Mouse (Mus musculus): ENCODE measurements around the gene Fancd2. TPM values are rescaled to one million over a fixed set of nuclear protein-coding genes. Genes with fewer than 3 reads are reported as not detected.
A peak's percentile ranks its signal among the peaks of the same experiment; 100 is the strongest.

Fancd2 gene
- polyA plus RNA-seq, 1 experiment from 2014 or later, result 1.8 TPM

DNA sequence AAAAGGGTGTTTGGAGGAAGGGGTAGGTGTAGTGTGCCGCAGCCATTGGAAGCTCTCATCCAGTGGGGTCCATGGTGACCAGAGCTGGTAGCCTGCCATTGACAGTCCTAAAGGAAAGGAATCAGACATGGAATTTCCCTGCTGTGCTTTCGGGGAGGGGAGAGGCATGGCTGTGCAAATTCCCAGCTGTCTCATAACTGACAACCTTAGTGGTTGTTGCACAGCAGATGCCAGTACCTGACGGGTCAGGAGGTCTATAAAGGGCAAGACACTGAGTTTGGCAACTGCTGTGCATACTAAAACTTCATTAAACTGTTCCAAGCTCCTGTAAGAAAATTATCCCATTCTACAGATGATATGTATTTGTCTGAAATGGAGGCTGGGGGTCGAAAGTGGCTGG is 66.5 kb downstream of the Fancd2 start:
- Histone ChIP-seq H3K9me3 (replicated peaks) (no peaks in the 10 kb centered on the region), H3K4me1 (0 out of 2 replicates have a peak, but pooled peaks cover 2% of the 10 kb centered on the region), H3K27ac (replicated peaks) (no peak overlapping the region), H3K36me3 (no peaks in the 10 kb centered on the region), H3K4me2 (no peak overlapping the region), H3K4me3 (replicated peaks) (no peak overlapping the region), H3K27me3 (replicated peaks) (no peaks in the 10 kb centered on the region), H3K9ac (replicated peaks) (no peak overlapping the region)
- WGBS, result 96% methylated on average over 4 of the region's 4 CpGs
- ATAC-seq (ENCODE audit: low FRiP score), result no peak

DNA sequence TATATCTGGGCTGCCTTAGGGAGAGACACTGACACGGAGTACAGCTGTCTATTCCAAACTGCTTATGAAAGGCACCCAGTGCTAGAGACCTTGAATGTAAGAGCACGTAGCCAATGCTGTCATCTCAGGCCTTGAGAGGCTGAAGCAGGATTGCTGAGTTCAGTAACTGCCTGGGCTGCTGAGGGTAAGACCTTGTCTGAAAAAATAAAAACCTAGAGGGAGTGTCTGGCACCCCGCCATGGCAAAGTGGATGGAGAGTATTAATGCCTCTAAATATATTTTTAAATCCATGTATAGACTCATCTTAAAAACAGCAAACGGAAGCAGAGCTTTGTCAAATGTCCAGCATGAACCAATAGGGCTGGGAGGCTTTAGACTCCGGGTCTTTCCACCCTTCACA is 68.4 kb downstream of the Fancd2 start:
- no peak for ATAC-seq (ENCODE audit: low FRiP score)
- H3K27ac ChIP-seq (replicated peaks), result no peak overlapping the region
- 0 out of 2 replicates have a peak, but pooled peaks cover 5% of the 10 kb centered on the region for H3K4me1 ChIP-seq
- H3K27me3 ChIP-seq (replicated peaks), result no peaks in the 10 kb centered on the region
- H3K9ac ChIP-seq (replicated peaks), result no peak overlapping the region
- 90% methylated on average over 5 of the region's 5 CpGs for WGBS
- H3K36me3 ChIP-seq, result no peaks in the 10 kb centered on the region
- no peaks in the 10 kb centered on the region for H3K9me3 ChIP-seq (replicated peaks)
- H3K4me3 ChIP-seq (replicated peaks), result no peak overlapping the region
- H3K4me2 ChIP-seq, result no peak overlapping the region

DNA sequence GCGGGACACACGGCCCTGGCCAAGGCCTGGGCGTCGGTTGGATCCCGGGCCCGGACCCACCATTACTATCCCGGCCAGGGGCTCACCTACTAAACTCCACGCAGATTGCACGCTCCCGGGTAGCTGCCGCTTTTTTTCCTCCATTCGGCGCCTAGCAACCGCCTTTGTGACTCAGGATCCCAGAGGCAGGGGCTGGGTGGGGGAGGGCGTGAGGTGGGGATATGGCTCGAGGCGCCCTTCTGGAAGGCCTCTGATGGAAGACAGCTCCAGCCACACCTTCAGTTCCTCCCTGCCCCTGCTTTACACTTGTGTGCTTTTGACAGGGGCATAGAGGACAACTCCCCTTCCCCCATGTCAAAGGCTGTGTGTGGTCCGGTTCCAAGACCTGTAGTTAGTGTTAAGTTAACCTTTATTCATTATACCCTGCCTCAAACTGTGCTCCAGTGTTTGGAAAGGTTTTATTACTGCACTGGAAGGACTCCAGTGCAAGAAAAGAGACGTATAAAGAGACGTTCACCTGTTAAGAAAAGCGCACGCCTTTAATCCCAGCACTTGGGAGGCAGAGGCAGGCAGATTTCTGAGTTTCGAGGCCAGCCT is 69.2 kb downstream of the Fancd2 start, which contains the start of gene Fancd2os:
Gene Fancd2os (minus strand): TSS at position 173 of the 597 bp plus-strand sequence.
- Histone ChIP-seq H3K4me3 (replicated peaks) (no peak within 1 kb of the TSS), H3K9me3 (replicated peaks) (no peaks in the 10 kb centered on the region), H3K27me3 (replicated peaks) (no peaks in the 10 kb centered on the region), H3K4me2 (no peak within 1 kb of the TSS), H3K4me1 (peaks cover 10% of the 10 kb centered on the region), H3K36me3 (no peaks in the 10 kb centered on the region), H3K9ac (replicated peaks) (no peak within 1 kb of the TSS), H3K27ac (replicated peaks) (no peak within 1 kb of the TSS)
- WGBS, result 32% methylated on average over 23 of the region's 23 CpGs
- no peak for ATAC-seq (ENCODE audit: low FRiP score)

DNA sequence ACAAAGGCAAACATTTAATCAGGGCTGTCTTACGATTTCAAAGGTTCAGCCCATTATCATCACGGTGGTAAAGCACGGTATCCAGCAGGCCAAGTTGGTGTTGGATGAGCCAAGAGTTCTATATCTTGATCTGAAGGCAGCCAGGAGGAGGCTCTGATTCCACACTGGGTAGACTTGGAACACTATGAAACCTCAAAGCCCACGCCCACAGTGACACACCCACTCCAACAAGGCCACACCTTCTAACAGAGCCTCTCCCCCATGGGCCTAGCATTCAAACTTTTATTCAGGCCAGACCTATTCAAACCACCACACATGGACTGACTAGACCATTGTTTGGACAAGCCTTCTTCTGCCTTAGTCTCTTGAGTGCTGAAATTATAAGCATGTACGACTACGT is 71.3 kb downstream of the Fancd2 start:
- H3K9ac ChIP-seq (replicated peaks), result no peak overlapping the region
- WGBS, result 94% methylated on average over 6 of the region's 6 CpGs

DNA sequence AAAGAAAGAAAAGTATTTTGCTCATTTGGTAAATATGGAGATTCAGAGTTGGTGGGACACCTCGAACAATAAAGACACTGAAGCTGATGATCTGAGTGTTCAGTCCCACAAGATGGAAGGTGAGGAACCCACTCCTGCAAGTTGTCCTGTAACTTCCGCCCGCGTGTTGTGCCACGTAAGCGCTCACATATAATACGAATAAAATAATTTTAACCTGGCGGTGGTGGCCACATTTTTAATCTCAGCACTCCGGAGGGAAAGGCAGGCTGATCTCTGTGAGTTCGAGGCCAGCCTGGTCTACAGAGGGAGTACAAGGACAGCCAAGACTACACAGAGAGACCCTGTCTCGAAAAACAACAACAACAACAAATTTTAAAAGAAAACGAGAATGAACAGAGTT is 72.5 kb downstream of the Fancd2 start:
- H3K27me3 ChIP-seq (replicated peaks), result no peaks in the 10 kb centered on the region
- no peak for ATAC-seq (ENCODE audit: low FRiP score)
- H3K36me3 ChIP-seq, result peaks cover 2% of the 10 kb centered on the region; the same call in 1 of the 2 replicates
- 50% methylated on average over 12 of the region's 12 CpGs for WGBS
- peak overlapping the region; percentile 66 for H3K4me2 ChIP-seq
- H3K9me3 ChIP-seq (replicated peaks), result no peaks in the 10 kb centered on the region
- peaks cover 29% of the 10 kb centered on the region for H3K4me1 ChIP-seq
- H3K27ac ChIP-seq (replicated peaks), result peak overlapping the region; percentile 88
- H3K9ac ChIP-seq (replicated peaks), result peak overlapping the region; percentile 66
- H3K4me3 ChIP-seq (replicated peaks), result peak overlapping the region; percentile 96

More for the DNA sequence above, 71.3 kb downstream of the Fancd2 start:
- ATAC-seq (ENCODE audit: low FRiP score), result no peak
- Histone ChIP-seq H3K36me3 (peaks cover 2% of the 10 kb centered on the region; the same call in 1 of the 2 replicates), H3K4me3 (replicated peaks) (no peak overlapping the region), H3K9me3 (replicated peaks) (no peaks in the 10 kb centered on the region), H3K27me3 (replicated peaks) (no peaks in the 10 kb centered on the region), H3K4me2 (no peak overlapping the region), H3K4me1 (peaks cover 24% of the 10 kb centered on the region), H3K27ac (replicated peaks) (no peak overlapping the region)

DNA sequence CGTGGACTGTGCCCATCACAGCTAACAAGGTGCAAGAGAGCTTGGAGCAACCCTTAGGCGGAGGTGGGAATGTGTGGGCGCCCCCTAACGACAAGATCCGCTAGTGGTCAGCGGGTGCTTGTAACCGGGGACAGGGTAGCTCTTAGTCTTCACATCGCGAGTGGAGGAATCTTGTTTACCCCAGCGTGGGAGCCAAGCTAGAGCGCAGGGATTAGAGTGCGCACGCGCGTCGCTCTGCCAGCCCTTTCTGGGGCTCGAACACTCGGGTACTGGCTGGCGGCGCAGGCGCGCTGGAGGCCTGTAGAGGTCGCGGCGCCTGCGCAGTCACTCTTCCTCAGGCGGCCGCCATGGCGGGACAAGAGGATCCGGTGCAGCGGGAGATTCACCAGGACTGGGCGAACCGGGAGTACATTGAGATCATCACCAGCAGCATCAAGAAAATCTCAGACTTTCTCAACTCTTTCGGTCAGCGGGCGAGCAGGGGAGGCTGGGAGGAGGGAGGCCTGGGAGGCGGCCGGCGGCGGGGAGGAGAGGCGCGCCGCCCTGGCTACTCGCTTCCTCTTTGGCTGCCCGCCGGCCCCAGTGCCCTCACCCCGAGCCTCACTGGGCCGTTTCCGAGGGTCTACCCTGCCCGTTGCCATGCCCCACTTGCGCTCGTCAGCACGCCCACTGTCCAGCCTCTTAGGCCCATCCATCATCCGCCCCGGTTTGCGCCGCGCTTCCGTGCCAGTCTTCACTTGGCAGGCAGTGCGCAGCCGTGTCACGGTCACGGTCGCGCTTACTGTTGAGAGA is 73.1 kb downstream of the Fancd2 start, which contains the start of gene Brk1:
Gene Brk1 (plus strand): TSS at position 341 of the 792 bp plus-strand sequence.
- no peaks in the 10 kb centered on the region for H3K9me3 ChIP-seq (replicated peaks)
- ATAC-seq (ENCODE audit: low FRiP score), result peak; percentile 96
- H3K9ac ChIP-seq (replicated peaks), result peak within 1 kb of the TSS; percentile 80
- peak within 1 kb of the TSS; percentile 88 for H3K27ac ChIP-seq (replicated peaks)
- peak within 1 kb of the TSS; percentile 96 for H3K4me3 ChIP-seq (replicated peaks)
- H3K4me1 ChIP-seq, result peaks cover 28% of the 10 kb centered on the region
- peak within 1 kb of the TSS; percentile 66 for H3K4me2 ChIP-seq
- H3K36me3 ChIP-seq, result peaks cover 2% of the 10 kb centered on the region; the same call in 1 of the 2 replicates
- H3K27me3 ChIP-seq (replicated peaks), result no peaks in the 10 kb centered on the region
- WGBS, result under 1% methylated on average over 65 of the region's 65 CpGs

DNA sequence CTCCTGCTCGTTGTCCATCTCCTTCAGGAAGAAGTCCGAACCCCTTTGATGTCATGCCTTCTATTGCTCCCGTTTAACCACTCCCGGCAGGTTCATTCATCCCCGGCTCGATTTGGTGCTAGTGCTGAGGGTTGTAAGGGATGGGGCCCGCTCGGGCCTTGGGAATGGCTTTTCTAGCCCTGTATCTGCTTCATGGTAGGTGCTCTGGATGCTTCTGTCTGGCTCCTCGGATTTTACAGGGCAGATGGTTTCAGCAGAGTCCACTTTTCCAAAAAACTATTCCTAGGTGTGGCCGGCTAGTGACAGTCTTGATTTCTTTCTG is 73.7 kb downstream of the Fancd2 start:
- Histone ChIP-seq H3K4me1 (peaks cover 27% of the 10 kb centered on the region), H3K4me2 (peak overlapping the region; percentile 66), H3K36me3 (peaks cover 2% of the 10 kb centered on the region; the same call in 1 of the 2 replicates), H3K4me3 (replicated peaks) (peak overlapping the region; percentile 96), H3K9me3 (replicated peaks) (no peaks in the 10 kb centered on the region), H3K27ac (replicated peaks) (peak overlapping the region; percentile 88), H3K27me3 (replicated peaks) (no peaks in the 10 kb centered on the region), H3K9ac (replicated peaks) (peak overlapping the region; percentile 80)
- 3% methylated on average over 10 of the region's 10 CpGs for WGBS
- ATAC-seq (ENCODE audit: low FRiP score), result no peak

DNA sequence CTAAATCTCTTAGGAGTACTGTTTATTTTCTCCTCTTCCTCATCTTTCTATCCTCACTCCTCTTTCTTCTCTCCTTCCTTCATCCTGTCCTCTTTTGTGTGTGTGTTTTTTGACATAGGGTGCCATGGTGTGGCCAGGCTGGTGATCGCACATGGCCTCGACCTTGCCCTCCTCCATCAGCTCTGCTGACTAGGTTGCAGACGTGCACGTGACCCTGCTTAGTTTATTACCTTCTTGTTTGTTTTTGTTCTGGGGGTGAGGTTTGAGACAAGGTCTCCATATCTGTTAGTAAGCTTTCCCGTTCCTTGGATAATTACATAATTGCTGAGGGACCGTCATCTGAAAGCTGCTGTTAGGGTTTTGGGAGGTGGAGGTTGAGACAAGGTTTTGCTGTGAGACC is 77.4 kb downstream of the Fancd2 start:
- 88% methylated on average over 6 of the region's 6 CpGs for WGBS
- Histone ChIP-seq H3K9me3 (replicated peaks) (no peaks in the 10 kb centered on the region), H3K27ac (replicated peaks) (no peak overlapping the region), H3K27me3 (replicated peaks) (no peaks in the 10 kb centered on the region), H3K9ac (replicated peaks) (no peak overlapping the region), H3K4me2 (no peak overlapping the region), H3K36me3 (peaks cover 15% of the 10 kb centered on the region), H3K4me1 (peaks cover 27% of the 10 kb centered on the region), H3K4me3 (replicated peaks) (no peak overlapping the region)
- no peak for ATAC-seq (ENCODE audit: low FRiP score)

DNA sequence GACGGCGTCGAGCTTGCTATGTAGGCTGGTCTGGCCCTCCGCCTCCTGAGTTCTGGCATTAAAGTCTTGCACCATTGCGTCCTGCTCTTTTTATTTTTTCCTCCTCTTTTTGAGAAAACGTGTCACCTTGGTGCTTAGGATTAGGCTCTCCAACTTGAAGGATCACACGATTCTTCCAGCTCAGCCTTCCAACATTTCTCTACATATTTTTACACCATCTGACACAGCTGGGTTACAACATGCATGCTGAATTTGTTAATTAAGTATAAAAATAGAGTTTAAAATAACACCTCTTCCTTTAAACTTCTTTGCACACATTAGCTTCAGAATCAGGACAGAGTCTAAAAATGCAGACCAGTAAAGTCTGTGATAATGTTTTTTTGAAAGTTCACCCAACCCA is 77.8 kb downstream of the Fancd2 start:
- Histone ChIP-seq H3K36me3 (peaks cover 18% of the 10 kb centered on the region), H3K4me1 (peaks cover 24% of the 10 kb centered on the region), H3K27ac (replicated peaks) (no peak overlapping the region), H3K4me3 (replicated peaks) (no peak overlapping the region), H3K9me3 (replicated peaks) (no peaks in the 10 kb centered on the region), H3K27me3 (replicated peaks) (no peaks in the 10 kb centered on the region), H3K9ac (replicated peaks) (no peak overlapping the region), H3K4me2 (no peak overlapping the region)
- ATAC-seq (ENCODE audit: low FRiP score), result no peak
- 95% methylated on average over 7 of the region's 7 CpGs for WGBS

DNA sequence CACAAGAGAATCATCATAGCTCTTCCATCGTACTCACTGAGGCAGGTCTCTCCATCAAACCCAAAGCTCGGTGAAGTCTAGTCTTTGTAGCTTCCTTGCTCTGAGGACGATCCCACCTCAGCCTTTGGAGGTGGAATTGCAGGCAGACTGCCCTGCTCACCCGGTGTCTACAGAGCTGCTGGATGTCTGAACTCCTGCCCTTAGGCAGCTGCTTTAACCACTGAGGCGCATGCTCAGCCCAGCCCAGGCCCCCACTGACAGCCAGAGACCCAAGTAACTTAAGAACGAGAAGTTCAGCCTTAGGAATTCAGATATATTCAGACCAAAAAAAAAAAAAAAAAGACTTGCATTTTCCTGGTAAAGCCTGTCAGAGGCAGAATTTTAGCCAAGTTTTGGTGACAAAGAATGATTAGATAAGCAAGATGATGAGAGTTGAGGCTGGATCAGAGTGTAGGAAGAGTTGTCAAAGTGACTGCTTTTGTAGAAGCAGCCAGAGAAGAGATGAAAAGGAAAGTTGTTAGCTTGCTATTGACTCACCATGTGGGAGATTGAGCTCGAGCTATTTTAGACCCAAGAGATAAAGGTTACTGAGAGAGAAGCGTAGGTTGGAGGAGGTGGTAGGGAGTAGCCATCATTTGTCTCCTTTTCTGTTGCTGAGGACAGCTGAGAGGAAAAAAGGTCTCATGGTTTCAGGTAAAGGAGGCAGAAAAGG is 80.9 kb downstream of the Fancd2 start:
- 95% methylated on average over 8 of the region's 8 CpGs for WGBS
- no peaks in the 10 kb centered on the region for H3K9me3 ChIP-seq (replicated peaks)
- H3K9ac ChIP-seq (replicated peaks), result no peak overlapping the region
- 0 out of 2 replicates have a peak, but pooled peaks cover 6% of the 10 kb centered on the region for H3K4me1 ChIP-seq
- H3K27ac ChIP-seq (replicated peaks), result no peak overlapping the region
- no peak overlapping the region for H3K4me2 ChIP-seq
- H3K4me3 ChIP-seq (replicated peaks), result no peak overlapping the region
- peaks cover 45% of the 10 kb centered on the region for H3K36me3 ChIP-seq
- no peak for ATAC-seq (ENCODE audit: low FRiP score)
- no peaks in the 10 kb centered on the region for H3K27me3 ChIP-seq (replicated peaks)

DNA sequence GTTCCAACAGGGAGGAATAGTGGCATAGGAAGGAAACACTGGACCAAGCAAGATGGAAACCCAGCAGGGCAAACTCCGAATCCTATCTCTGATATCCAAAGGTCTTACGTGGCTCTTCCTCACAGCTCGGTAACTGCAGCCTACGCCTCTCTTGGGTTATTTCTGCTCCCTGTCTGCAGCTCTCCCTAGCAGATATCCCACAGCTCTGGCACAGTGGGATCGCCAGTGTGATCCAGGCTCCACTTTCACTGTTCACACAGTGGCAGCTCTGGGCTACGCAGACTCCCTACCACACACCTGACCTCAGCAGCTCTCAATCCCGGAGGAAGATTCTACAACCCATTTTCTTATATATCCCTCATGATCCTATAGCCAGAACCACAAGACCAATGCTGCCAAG is 82.7 kb downstream of the Fancd2 start:
- no peaks in the 10 kb centered on the region for H3K9me3 ChIP-seq (replicated peaks)
- ATAC-seq (ENCODE audit: low FRiP score), result no peak
- no peak overlapping the region for H3K27ac ChIP-seq (replicated peaks)
- peaks cover 52% of the 10 kb centered on the region for H3K36me3 ChIP-seq
- H3K4me1 ChIP-seq, result no peaks in the 10 kb centered on the region
- no peak overlapping the region for H3K4me2 ChIP-seq
- no peaks in the 10 kb centered on the region for H3K27me3 ChIP-seq (replicated peaks)
- 97% methylated on average over 7 of the region's 7 CpGs for WGBS
- H3K9ac ChIP-seq (replicated peaks), result no peak overlapping the region
- no peak overlapping the region for H3K4me3 ChIP-seq (replicated peaks)

All from neural tube, embryonic 15.5 days (tissue).